Mouse (Mus musculus) olfactory bulb, adult 2 months (tissue): Measurements from ENCODE around the gene Gpr62. TPM values are rescaled to one million over a fixed set of nuclear protein-coding genes. Genes with fewer than 3 reads are reported as not detected.

Experiments used
- H3K27ac ChIP-seq: fragments of 200-500 bp; 2 replicates; pipeline ENCODE4 v1.5.1; 2012; ENCODE audit warnings: low read depth, low read length; ENCODE audit not compliant: insufficient read depth
- H3K4me1 ChIP-seq: fragments of 200-500 bp; 2 replicates; pipeline ENCODE4 v1.6.1; 2012; ENCODE audit warnings: low read length; ENCODE audit not compliant: control insufficient read depth, insufficient read depth
- H3K4me3 ChIP-seq: fragments of 200-500 bp; 2 replicates; pipeline ENCODE4 v1.5.1; 2012; ENCODE audit warnings: mild to moderate bottlenecking, low read depth, low read length, moderate library complexity; ENCODE audit not compliant: insufficient read depth
- CTCF ChIP-seq: fragments of 200-500 bp; IDR thresholded peaks from 2 replicates; pipeline ENCODE4 v1.5.1; 2012; ENCODE audit warnings: low read depth, mild to moderate bottlenecking, low read length, moderate library complexity; ENCODE audit not compliant: insufficient read depth
- POLR2A ChIP-seq: fragments of 200-500 bp; IDR thresholded peaks from 2 replicates; pipeline ENCODE4 v1.6.1; 2012; ENCODE audit warnings: mild to moderate bottlenecking, low read depth, low read length, moderate library complexity; ENCODE audit not compliant: insufficient read depth
- WGBS: fragments of 180-500 bp; shearing (Covaris S2); methylation state at CpG from one replicate; pipeline ENCODE4 v1.1.7; 2018; 5-methylcytosine and 5-hydroxymethylcytosine counted together
- polyA plus RNA-seq: library from polyadenylated mRNA; stranded (reverse); fragments of >200 nt; gene quantifications from 2 replicates; pipeline ENCODE4 v1.2.4, GENCODE M21; 2012; ENCODE audit warnings: low replicate concordance; ENCODE audit not compliant: missing spikeins, insufficient read depth, insufficient read length

The Gpr62 gene
- polyA plus RNA-seq, 1 experiment: not detected

GRCm38 (mm10) chr9:106454071-106454761 is 11.5 kb downstream of the Gpr62 start:
- Histone ChIP-seq H3K27ac (no peak overlapping the region; the same call in 1 of the 2 replicates), H3K4me1 (peaks cover 37% of the 10 kb centered on the region), H3K4me3 (peak overlapping the region; percentile 57)
- 9% methylated on average over 19 of the region's 20 CpGs for WGBS
- TF ChIP-seq CTCF: no peak
- no peak for TF ChIP-seq POLR2A

- Histone ChIP-seq H3K4me1 (peaks cover 40% of the 10 kb centered on the region), H3K4me3 (peak within 1 kb of the TSS; percentile 57), H3K27ac (no peak within 1 kb of the TSS; the same call in 1 of the 2 replicates)
- WGBS: under 1% methylated on average over 51 of the region's 74 CpGs
- TF ChIP-seq CTCF (no peak), POLR2A (no peak)
Measured at GRCm38 (mm10) chr9:106453271-106454070, 12.3 kb downstream of the Gpr62 start, which contains the start of gene Pcbp4. Pcbp4 (plus strand) TSS chr9:106453291.

DNA sequence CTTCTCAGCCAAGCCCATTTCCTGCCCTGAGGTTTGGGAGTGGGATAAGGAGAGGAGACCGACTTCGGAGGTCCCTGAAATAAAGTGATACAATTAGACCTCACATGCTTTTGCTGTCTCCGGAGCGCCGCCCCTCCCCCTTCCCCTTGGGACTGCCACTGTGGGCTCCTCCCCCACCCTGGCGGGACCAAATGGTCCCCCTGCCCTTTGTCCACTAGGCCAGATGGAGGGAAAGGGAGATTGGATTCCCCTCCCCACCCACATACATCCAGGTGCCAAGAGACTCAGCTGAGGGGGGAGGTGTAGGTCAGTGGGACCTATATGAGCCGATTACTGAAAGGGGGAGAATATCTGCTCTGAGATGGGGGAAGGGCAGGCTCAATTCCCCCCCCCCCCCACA is 12.9 kb downstream of the Gpr62 start:
- Histone ChIP-seq H3K27ac (no peak overlapping the region), H3K4me1 (peaks cover 41% of the 10 kb centered on the region), H3K4me3 (no peak overlapping the region)
- 8% methylated on average over 7 of the region's 7 CpGs for WGBS
- TF ChIP-seq CTCF: no peak
- TF ChIP-seq POLR2A: no peak

GRCm38 (mm10) chr9:106452351-106452750 is 13.4 kb downstream of the Gpr62 start:
- no peak overlapping the region for H3K4me3 ChIP-seq
- TF ChIP-seq CTCF: no peak
- no peak for TF ChIP-seq POLR2A
- peaks cover 43% of the 10 kb centered on the region for H3K4me1 ChIP-seq
- H3K27ac ChIP-seq: no peak overlapping the region
- WGBS: 54% methylated on average over 6 of the region's 6 CpGs

DNA sequence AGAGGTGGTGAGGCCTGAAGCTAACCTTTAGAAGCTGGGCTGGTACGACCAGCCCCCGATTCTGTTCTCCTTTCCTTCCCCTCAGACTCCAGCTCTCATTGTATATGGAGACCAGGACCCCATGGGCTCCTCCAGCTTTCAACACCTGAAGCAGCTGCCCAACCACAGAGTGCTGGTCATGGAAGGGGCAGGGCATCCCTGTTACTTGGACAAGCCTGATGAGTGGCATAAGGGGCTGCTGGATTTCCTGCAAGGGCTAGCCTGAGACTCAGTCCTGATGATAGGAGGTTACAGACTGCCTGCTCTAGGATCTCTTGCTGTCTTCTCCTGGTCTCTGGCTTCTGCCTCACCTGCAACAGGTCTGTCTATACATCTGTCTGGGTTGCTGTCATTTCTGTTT is 13.8 kb downstream of the Gpr62 start:
- Histone ChIP-seq H3K27ac (no peak overlapping the region), H3K4me3 (no peak overlapping the region), H3K4me1 (peaks cover 41% of the 10 kb centered on the region)
- 55% methylated on average over 2 of the region's 2 CpGs for WGBS
- no peak for TF ChIP-seq CTCF
- no peak for TF ChIP-seq POLR2A

DNA sequence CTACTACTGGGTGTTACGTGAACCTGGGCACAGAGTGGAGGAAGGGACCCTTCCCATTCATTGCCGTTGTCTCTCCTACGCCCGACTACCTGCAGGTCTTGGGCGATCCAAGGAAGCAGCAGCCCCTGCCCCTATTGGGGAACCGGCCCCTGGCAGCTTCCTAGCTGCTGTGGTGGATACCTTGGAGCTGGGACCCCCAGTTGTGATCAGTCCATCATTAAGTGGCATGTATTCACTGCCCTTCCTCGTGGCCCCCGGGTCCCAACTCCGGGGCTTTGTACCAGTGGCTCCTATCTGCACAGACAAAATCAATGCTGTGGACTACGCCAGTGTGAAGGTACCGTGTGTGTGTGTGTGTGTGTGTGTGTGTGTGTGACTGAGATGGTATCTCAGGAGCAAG is 14.4 kb downstream of the Gpr62 start:
- Histone ChIP-seq H3K4me1 (peaks cover 35% of the 10 kb centered on the region), H3K27ac (no peak overlapping the region), H3K4me3 (no peak overlapping the region)
- TF ChIP-seq CTCF: no peak
- TF ChIP-seq POLR2A: no peak
- WGBS: 81% methylated on average over 11 of the region's 11 CpGs

DNA sequence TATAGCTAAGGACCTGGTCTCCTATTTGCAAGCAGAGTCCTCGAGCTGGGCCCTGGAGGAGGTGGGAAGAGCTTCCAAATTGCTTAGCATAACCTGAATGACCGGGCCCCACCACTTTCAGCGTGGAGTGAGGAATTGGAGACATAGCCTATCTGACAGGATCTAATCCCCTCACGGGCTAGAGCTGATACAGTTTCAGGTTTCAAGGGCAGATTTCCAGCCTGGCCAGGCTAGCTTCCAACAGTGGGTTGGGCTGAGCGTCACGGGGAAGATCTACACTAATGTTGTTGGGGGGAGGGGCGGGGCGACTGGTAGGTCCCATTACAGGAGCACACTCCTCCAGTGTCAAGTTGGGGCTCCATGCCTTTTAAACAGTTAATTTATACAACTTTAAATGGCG is 15.1 kb downstream of the Gpr62 start:
- whole genome bisulfite sequencing: 50% methylated on average over 9 of the region's 9 CpGs
- no peak for TF ChIP-seq POLR2A
- TF ChIP-seq CTCF: no peak
- Histone ChIP-seq H3K4me1 (peaks cover 36% of the 10 kb centered on the region), H3K27ac (no peak overlapping the region), H3K4me3 (no peak overlapping the region)

GRCm38 (mm10) chr9:106449947-106450346 is 15.8 kb downstream of the Gpr62 start:
- TF ChIP-seq CTCF (no peak), POLR2A (no peak)
- 86% methylated on average over 8 of the region's 8 CpGs for WGBS
- Histone ChIP-seq H3K4me1 (peaks cover 35% of the 10 kb centered on the region), H3K27ac (no peak overlapping the region), H3K4me3 (no peak overlapping the region)

- H3K4me1 ChIP-seq: peaks cover 25% of the 10 kb centered on the region
- peak overlapping the region; percentile 44 for H3K4me3 ChIP-seq
- no peak overlapping the region for H3K27ac ChIP-seq
- 4% methylated on average over 23 of the region's 23 CpGs for WGBS
- TF ChIP-seq CTCF: peak; percentile 48
- TF ChIP-seq POLR2A: no peak
Measured at GRCm38 (mm10) chr9:106448498-106449031, 17.2 kb downstream of the Gpr62 start.
